Mouse (Mus musculus): ENCODE data around the gene Pnma1.

GRCm38 (mm10) chr12:84195195-84195594, 46.9 kb upstream of the Pnma1 start:
- no peak for TF ChIP-seq SMC3 (IDR thresholded peaks at IDR 0.05; ENCODE audit: low read depth, low read length)
- no peak for TF ChIP-seq POLR2A (IDR thresholded peaks at IDR 0.05; ENCODE audit: control insufficient read depth in 1 of 2, insufficient read depth in 1 of 2, low read depth in 1 of 2, low read length in 2 of 2, poor library complexity in 1 of 2)
- no peak for TF ChIP-seq RCOR1 (IDR thresholded peaks at IDR 0.05; ENCODE audit: low read depth, low read length)

Data from MEL (cell line).